Mouse (Mus musculus): ENCODE data around the gene Zfp473. TPM values are rescaled to one million over a fixed set of nuclear protein-coding genes. Genes with fewer than 3 reads are reported as not detected.
"Not testable (repeated sequence)": the region's sequence is repeated elsewhere in the genome, so short reads cannot be mapped to it uniquely, and the experiment has no call there.

The Zfp473 gene
- 1.4 and 1.8 TPM in 2 replicates for polyA plus RNA-seq (2015; fragmentation: Nextera tagmentation; extraction: Ambion mirVana)

GRCm38 (mm10) chr7:44750950-44751349, at the start of gene Zfp473:
Zfp473 (minus strand) TSS chr7:44751050.
- not testable (repeated sequence) for ATAC-seq (ENCODE audit: insufficient number of reproducible peaks, low FRiP score, low TSS enrichment, low read depth); H3K9me3 ChIP-seq (replicated peaks); H3K27ac ChIP-seq (replicated peaks); H3K9ac ChIP-seq; H3K27me3 ChIP-seq; H3K4me3 ChIP-seq (replicated peaks); H3K4me2 ChIP-seq (replicated peaks)
- 53% methylated on average over 1 of the region's 1 CpGs for WGBS
- Histone ChIP-seq H3K36me3 (peaks cover 41% of the 10 kb centered on the region), H3K4me1 (peaks cover 19% of the 10 kb centered on the region)

DNA sequence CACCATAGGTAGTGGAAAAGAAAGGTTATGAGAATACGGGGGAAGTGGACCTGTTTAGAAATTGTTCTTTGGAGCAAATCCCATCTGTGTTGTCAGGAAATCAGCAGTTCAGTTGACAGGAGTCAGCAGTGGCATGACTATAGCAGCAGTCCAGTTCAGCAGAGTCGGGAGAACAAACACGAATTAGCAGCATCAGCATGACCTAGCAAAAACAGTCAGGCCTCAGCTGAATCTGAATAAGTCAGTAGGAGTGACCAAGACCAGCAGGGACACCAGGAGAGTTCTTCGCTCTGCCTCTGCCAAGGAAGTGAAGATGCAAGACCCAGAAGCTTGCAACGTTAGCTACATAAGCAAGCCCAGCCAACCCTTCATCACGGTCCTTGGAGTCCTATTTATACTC, 41.9 kb upstream of the Zfp473 start:
- Histone ChIP-seq H3K9ac (no peak overlapping the region), H3K27ac (replicated peaks) (no peak overlapping the region), H3K4me1 (no peaks in the 10 kb centered on the region), H3K36me3 (no peaks in the 10 kb centered on the region), H3K4me3 (replicated peaks) (no peak overlapping the region), H3K9me3 (replicated peaks) (no peaks in the 10 kb centered on the region), H3K27me3 (no peaks in the 10 kb centered on the region; the same call in 1 of the 2 replicates), H3K4me2 (replicated peaks) (no peak overlapping the region)
- ATAC-seq (ENCODE audit: insufficient number of reproducible peaks, low FRiP score, low TSS enrichment, low read depth) = no peak
- WGBS = 74% methylated on average over 6 of the region's 6 CpGs

DNA sequence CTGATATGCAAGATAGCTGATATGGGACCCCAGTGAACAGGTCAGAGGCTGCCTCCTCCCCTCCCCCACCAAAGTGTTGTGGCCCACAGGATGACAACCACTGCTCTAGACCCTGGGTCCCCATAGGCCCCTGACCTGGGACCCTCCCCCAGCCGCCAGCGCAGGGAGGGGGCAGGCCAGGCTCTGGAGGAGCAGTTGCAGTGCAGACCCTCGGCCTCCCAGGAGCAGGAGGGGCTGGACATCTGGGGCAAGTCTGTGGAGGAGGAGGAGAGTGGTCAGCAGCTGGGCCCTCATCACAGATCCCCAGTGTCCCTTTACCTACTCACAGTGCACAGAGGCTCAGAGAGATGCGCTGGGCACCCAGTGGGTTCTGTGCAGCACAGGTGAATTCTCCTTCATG, 39.2 kb upstream of the Zfp473 start:
- Histone ChIP-seq H3K4me1 (no peaks in the 10 kb centered on the region), H3K9me3 (replicated peaks) (no peaks in the 10 kb centered on the region), H3K4me2 (replicated peaks) (no peak overlapping the region), H3K27me3 (no peaks in the 10 kb centered on the region; the same call in 1 of the 2 replicates), H3K27ac (replicated peaks) (no peak overlapping the region), H3K36me3 (no peaks in the 10 kb centered on the region), H3K4me3 (replicated peaks) (no peak overlapping the region), H3K9ac (no peak overlapping the region)
- no peak for ATAC-seq (ENCODE audit: insufficient number of reproducible peaks, low FRiP score, low TSS enrichment, low read depth)
- WGBS = 51% methylated on average over 4 of the region's 4 CpGs

- no peak; the same call in 1 of the 2 replicates for ATAC-seq (ENCODE audit: insufficient number of reproducible peaks, low FRiP score, low TSS enrichment, low read depth)
- H3K4me3 ChIP-seq (replicated peaks) = no peak overlapping the region
- no peaks in the 10 kb centered on the region; the same call in 1 of the 2 replicates for H3K27me3 ChIP-seq
- H3K9me3 ChIP-seq (replicated peaks) = no peaks in the 10 kb centered on the region
- H3K4me1 ChIP-seq = no peaks in the 10 kb centered on the region
- H3K36me3 ChIP-seq = no peaks in the 10 kb centered on the region
- H3K9ac ChIP-seq = no peak overlapping the region
- 74% methylated on average over 3 of the region's 3 CpGs for WGBS
- H3K4me2 ChIP-seq (replicated peaks) = no peak overlapping the region
- no peak overlapping the region for H3K27ac ChIP-seq (replicated peaks)
Measured at GRCm38 (mm10) chr7:44789531-44789930, 38.7 kb upstream of the Zfp473 start.

DNA sequence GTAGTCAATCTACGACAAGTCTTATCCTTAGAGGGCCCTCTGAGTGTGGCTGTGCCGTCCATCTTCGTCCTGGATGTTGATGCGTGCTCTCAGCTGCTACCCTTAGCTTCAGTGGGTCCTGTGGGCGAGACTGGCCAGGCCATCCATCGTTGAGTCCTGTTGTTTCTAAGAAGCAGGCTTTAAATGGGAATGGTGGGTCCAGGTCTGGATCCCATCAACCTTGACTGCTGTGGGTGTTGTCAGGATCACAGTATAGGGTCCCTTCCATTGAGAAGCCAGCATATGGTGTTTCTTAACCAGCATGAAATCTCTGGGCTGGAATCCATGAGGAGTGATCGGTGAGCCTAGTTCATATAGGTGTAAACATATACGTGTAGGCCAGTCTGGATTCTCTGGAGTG, 29.3 kb upstream of the Zfp473 start:
- no peak for ATAC-seq (ENCODE audit: insufficient number of reproducible peaks, low FRiP score, low TSS enrichment, low read depth)
- Histone ChIP-seq H3K9ac (no peak overlapping the region), H3K4me3 (replicated peaks) (no peak overlapping the region), H3K27me3 (no peaks in the 10 kb centered on the region), H3K9me3 (replicated peaks) (no peaks in the 10 kb centered on the region), H3K4me1 (no peaks in the 10 kb centered on the region), H3K4me2 (replicated peaks) (no peak overlapping the region), H3K36me3 (peaks cover 20% of the 10 kb centered on the region), H3K27ac (replicated peaks) (no peak overlapping the region)
- WGBS = 80% methylated on average over 8 of the region's 8 CpGs

GRCm38 (mm10) chr7:44776849-44777498, 26.1 kb upstream of the Zfp473 start:
- H3K4me2 ChIP-seq (replicated peaks) = no peak overlapping the region
- peaks cover 50% of the 10 kb centered on the region for H3K36me3 ChIP-seq
- H3K9me3 ChIP-seq (replicated peaks) = no peaks in the 10 kb centered on the region

DNA sequence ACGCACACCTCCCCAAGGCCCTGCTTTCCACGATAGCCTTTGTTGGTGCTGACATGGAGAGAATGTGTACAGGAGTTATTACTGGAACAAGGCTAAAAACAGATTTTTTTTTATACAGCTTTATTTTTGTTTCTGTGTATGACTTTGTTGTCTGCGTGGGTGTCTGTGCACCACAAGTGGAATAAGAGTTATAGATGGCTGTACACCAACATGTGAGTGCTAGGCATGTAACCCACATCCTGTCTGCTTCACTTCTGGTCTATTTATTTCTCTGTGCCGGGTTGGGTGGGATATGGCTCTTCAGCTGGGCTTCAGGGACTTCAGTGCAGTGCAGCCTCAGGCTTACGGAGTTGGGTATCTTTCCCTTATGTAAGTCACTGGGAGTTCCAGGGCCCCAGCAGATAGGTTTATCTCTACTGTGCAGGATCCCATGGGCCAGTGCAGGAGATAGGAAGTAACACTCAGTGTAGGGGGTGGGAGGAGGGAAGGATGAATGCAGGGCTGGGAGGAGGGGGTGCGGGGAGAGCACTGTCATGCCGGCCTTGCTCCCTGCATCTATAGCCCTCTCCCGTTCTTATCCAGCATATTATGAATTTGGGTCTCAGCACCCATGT, 21.8 kb upstream of the Zfp473 start:
- H3K36me3 ChIP-seq = peaks cover 87% of the 10 kb centered on the region
- no peak overlapping the region for H3K4me3 ChIP-seq (replicated peaks)
- WGBS = 90% methylated on average over 8 of the region's 8 CpGs
- no peak overlapping the region for H3K4me2 ChIP-seq (replicated peaks)
- no peak for ATAC-seq (ENCODE audit: insufficient number of reproducible peaks, low FRiP score, low TSS enrichment, low read depth)
- no peaks in the 10 kb centered on the region for H3K9me3 ChIP-seq (replicated peaks)
- no peak overlapping the region for H3K9ac ChIP-seq
- H3K4me1 ChIP-seq = no peaks in the 10 kb centered on the region
- H3K27me3 ChIP-seq = no peaks in the 10 kb centered on the region
- no peak overlapping the region for H3K27ac ChIP-seq (replicated peaks)

More at GRCm38 (mm10) chr7:44776849-44777498, 26.1 kb upstream of the Zfp473 start:
- Histone ChIP-seq H3K27me3 (no peaks in the 10 kb centered on the region), H3K9ac (no peak overlapping the region), H3K4me3 (replicated peaks) (no peak overlapping the region), H3K27ac (replicated peaks) (no peak overlapping the region), H3K4me1 (no peaks in the 10 kb centered on the region)
- ATAC-seq (ENCODE audit: insufficient number of reproducible peaks, low FRiP score, low TSS enrichment, low read depth) = no peak
- WGBS = 72% methylated on average over 9 of the region's 9 CpGs

GRCm38 (mm10) chr7:44770046-44770578, 19.3 kb upstream of the Zfp473 start:
- no peak for ATAC-seq (ENCODE audit: insufficient number of reproducible peaks, low FRiP score, low TSS enrichment, low read depth)
- H3K27me3 ChIP-seq = no peaks in the 10 kb centered on the region
- H3K27ac ChIP-seq (replicated peaks) = no peak overlapping the region
- no peak overlapping the region for H3K9ac ChIP-seq
- 11% methylated on average over 6 of the region's 6 CpGs for WGBS
- no peaks in the 10 kb centered on the region for H3K4me1 ChIP-seq
- H3K9me3 ChIP-seq (replicated peaks) = no peaks in the 10 kb centered on the region
- no peak overlapping the region for H3K4me3 ChIP-seq (replicated peaks)
- peaks cover 93% of the 10 kb centered on the region for H3K36me3 ChIP-seq
- no peak overlapping the region for H3K4me2 ChIP-seq (replicated peaks)

DNA sequence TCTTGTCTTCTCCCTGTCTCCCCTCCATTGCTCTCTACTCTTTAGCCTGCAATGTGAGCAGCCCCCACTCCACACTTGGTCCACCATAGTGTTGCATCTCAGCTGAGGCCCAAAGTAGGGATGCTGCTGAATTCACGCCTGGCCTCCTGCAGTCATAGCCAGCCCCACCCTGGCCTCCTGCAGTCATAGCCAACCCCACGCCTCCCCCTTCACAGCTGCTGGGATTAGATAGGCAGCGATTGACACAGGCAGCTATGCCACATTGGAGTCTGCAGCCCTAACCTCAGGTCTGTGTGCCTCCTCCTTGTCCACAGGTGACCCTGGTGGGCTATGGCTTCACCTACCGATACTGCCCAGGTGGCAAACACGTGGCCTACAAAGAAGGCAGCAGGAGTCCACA, 17.3 kb upstream of the Zfp473 start:
- ATAC-seq (ENCODE audit: insufficient number of reproducible peaks, low FRiP score, low TSS enrichment, low read depth) = no peak

GRCm38 (mm10) chr7:44760366-44760765, 9.5 kb upstream of the Zfp473 start:
- Histone ChIP-seq H3K9ac (no peak overlapping the region), H3K4me1 (no peaks in the 10 kb centered on the region), H3K27me3 (no peaks in the 10 kb centered on the region), H3K4me2 (replicated peaks) (no peak overlapping the region), H3K27ac (replicated peaks) (no peak overlapping the region), H3K4me3 (replicated peaks) (no peak overlapping the region), H3K36me3 (peaks cover 94% of the 10 kb centered on the region), H3K9me3 (replicated peaks) (no peaks in the 10 kb centered on the region)
- ATAC-seq (ENCODE audit: insufficient number of reproducible peaks, low FRiP score, low TSS enrichment, low read depth) = no peak

More for the DNA sequence above, 17.3 kb upstream of the Zfp473 start:
- Histone ChIP-seq H3K4me1 (no peaks in the 10 kb centered on the region), H3K9ac (no peak overlapping the region), H3K36me3 (peaks cover 93% of the 10 kb centered on the region), H3K27me3 (no peaks in the 10 kb centered on the region), H3K27ac (replicated peaks) (no peak overlapping the region), H3K4me2 (replicated peaks) (no peak overlapping the region), H3K9me3 (replicated peaks) (no peaks in the 10 kb centered on the region), H3K4me3 (replicated peaks) (no peak overlapping the region)
- 78% methylated on average over 5 of the region's 5 CpGs for WGBS

DNA sequence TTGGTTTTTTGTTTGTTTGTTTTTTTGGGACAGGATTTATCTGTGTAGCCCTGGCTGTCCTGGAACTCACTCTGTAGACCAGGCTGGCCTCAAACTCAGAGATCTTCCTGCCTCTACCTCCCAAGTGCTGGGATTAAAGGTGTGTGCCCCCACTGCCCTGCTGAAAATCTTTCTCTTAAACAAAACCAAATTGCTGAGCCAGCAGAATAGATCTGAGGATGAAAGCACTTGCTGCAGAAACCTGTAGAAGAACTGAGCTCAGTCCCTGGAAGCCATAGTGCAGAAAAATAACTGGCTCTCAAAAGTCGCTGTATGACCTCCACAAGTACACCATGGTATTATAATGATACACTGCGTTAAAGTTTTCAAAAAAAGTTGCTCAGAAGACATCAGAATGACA, 6.3 kb upstream of the Zfp473 start:
- WGBS = 76% methylated on average over 2 of the region's 2 CpGs

More for the DNA sequence above, 6.3 kb upstream of the Zfp473 start:
- no peaks in the 10 kb centered on the region for H3K27me3 ChIP-seq
- H3K9me3 ChIP-seq (replicated peaks) = no peaks in the 10 kb centered on the region
- peaks cover 95% of the 10 kb centered on the region for H3K36me3 ChIP-seq
- no peak overlapping the region for H3K9ac ChIP-seq
- H3K4me1 ChIP-seq = no peaks in the 10 kb centered on the region
- ATAC-seq (ENCODE audit: insufficient number of reproducible peaks, low FRiP score, low TSS enrichment, low read depth) = no peak
- H3K4me2 ChIP-seq (replicated peaks) = no peak overlapping the region
- H3K4me3 ChIP-seq (replicated peaks) = no peak overlapping the region
- H3K27ac ChIP-seq (replicated peaks) = no peak overlapping the region
